Mouse (Mus musculus): ENCODE results near the gene Mprip.

Mprip gene

GRCm38 (mm10) chr11:59759178-59759577, 98.1 kb downstream of the Mprip start:
- peak; percentile 49 to 66 for DNase-seq (ENCODE audit: low spot score in 2 of 2)

GRCm38 (mm10) chr11:59759626-59760025, 98.5 kb downstream of the Mprip start:
- DNase-seq (ENCODE audit: low spot score in 2 of 2) = no peak

- no peak for DNase-seq (ENCODE audit: low spot score in 2 of 2)
Measured at GRCm38 (mm10) chr11:59760796-59761195, 99.7 kb downstream of the Mprip start.

GRCm38 (mm10) chr11:59769307-59769706, 108.2 kb downstream of the Mprip start:
- DNase-seq (ENCODE audit: low spot score in 2 of 2) = no peak

- DNase-seq (ENCODE audit: low spot score in 2 of 2) = no peak
Measured at GRCm38 (mm10) chr11:59769738-59770137, 108.6 kb downstream of the Mprip start.

- no peak for DNase-seq (ENCODE audit: low spot score in 2 of 2)
Measured at GRCm38 (mm10) chr11:59770753-59771152, 109.6 kb downstream of the Mprip start.

- no peak for DNase-seq (ENCODE audit: low spot score in 2 of 2)
Measured at GRCm38 (mm10) chr11:59772291-59772690, 111.2 kb downstream of the Mprip start.

GRCm38 (mm10) chr11:59772902-59773301, 111.8 kb downstream of the Mprip start:
- DNase-seq (ENCODE audit: low spot score in 2 of 2) = no peak

GRCm38 (mm10) chr11:59774522-59774921, 113.4 kb downstream of the Mprip start:
- no peak for DNase-seq (ENCODE audit: low spot score in 2 of 2)

GRCm38 (mm10) chr11:59775435-59776148, 114.5 kb downstream of the Mprip start:
- DNase-seq (ENCODE audit: low spot score in 2 of 2) = no peak

- DNase-seq (ENCODE audit: low spot score in 2 of 2) = no peak
Measured at GRCm38 (mm10) chr11:59777259-59777658, 116.2 kb downstream of the Mprip start.

- peak; percentile 48 to 66 for DNase-seq (ENCODE audit: low spot score in 2 of 2)
Measured at GRCm38 (mm10) chr11:59778181-59778873, 117.2 kb downstream of the Mprip start.

GRCm38 (mm10) chr11:59778874-59779223, 117.7 kb downstream of the Mprip start:
- DNase-seq (ENCODE audit: low spot score in 2 of 2) = no peak

GRCm38 (mm10) chr11:59779406-59779805, 118.3 kb downstream of the Mprip start:
- no peak for DNase-seq (ENCODE audit: low spot score in 2 of 2)

GRCm38 (mm10) chr11:59780241-59780640, 119.1 kb downstream of the Mprip start:
- no peak for DNase-seq (ENCODE audit: low spot score in 2 of 2)

- no peak for DNase-seq (ENCODE audit: low spot score in 2 of 2)
Measured at GRCm38 (mm10) chr11:59782091-59782590, 121.0 kb downstream of the Mprip start.

GRCm38 (mm10) chr11:59783591-59783990, 122.5 kb downstream of the Mprip start:
- DNase-seq (ENCODE audit: low spot score in 2 of 2) = no peak

GRCm38 (mm10) chr11:59786444-59787198, 125.5 kb downstream of the Mprip start:
- no peak for DNase-seq (ENCODE audit: low spot score in 2 of 2)

- DNase-seq (ENCODE audit: low spot score in 2 of 2) = peak in 1 of 2 experiments; percentile 30
Measured at GRCm38 (mm10) chr11:59787199-59787781, 126.2 kb downstream of the Mprip start, which contains the start of gene Pld6. Gene Pld6 (minus strand): TSS chr11:59787645.

GRCm38 (mm10) chr11:59789311-59789710, 128.2 kb downstream of the Mprip start:
- DNase-seq (ENCODE audit: low spot score in 2 of 2) = no peak

GRCm38 (mm10) chr11:59793390-59793789, 132.3 kb downstream of the Mprip start:
- no peak for DNase-seq (ENCODE audit: low spot score in 2 of 2)

- no peak for DNase-seq (ENCODE audit: low spot score in 2 of 2)
Measured at GRCm38 (mm10) chr11:59800412-59800811, 139.3 kb downstream of the Mprip start.
